Mouse (Mus musculus): Measurements from ENCODE around the gene Mstn. TPM values are rescaled to one million over a fixed set of nuclear protein-coding genes. Genes with fewer than 3 reads are reported as not detected.

The Mstn gene
- polyA plus RNA-seq (2015; fragmentation: Nextera tagmentation; extraction: Ambion mirVana), result 0.06 and 0.26 TPM in 2 replicates

GRCm38 (mm10) chr1:53061340-53061739, at the start of gene Mstn:
Mstn (plus strand) TSS chr1:53061640.
- no peaks in the 10 kb centered on the region for H3K36me3 ChIP-seq (ENCODE audit: control insufficient read depth, insufficient read depth)
- H3K4me1 ChIP-seq (ENCODE audit: control insufficient read depth, low read depth, low read length), result no peaks in the 10 kb centered on the region
- H3K4me2 ChIP-seq (ENCODE audit: low read depth, low read length), result no peak within 1 kb of the TSS
- WGBS (ENCODE audit: insufficient replicate concordance), result 66% methylated on average over 6 of the region's 6 CpGs
- H3K27ac ChIP-seq (ENCODE audit: low read length), result no peak within 1 kb of the TSS
- ATAC-seq (ENCODE audit: low read depth), result no peak
- H3K9ac ChIP-seq (ENCODE audit: low read depth, low read length), result no peak within 1 kb of the TSS
- H3K4me3 ChIP-seq (ENCODE audit: low read depth, low read length), result no peak within 1 kb of the TSS
- H3K9me3 ChIP-seq (replicated peaks; ENCODE audit: control insufficient read depth, low read length), result no peaks in the 10 kb centered on the region
- no peaks in the 10 kb centered on the region for H3K27me3 ChIP-seq (ENCODE audit: control insufficient read depth, insufficient read depth, low read depth, low read length)

GRCm38 (mm10) chr1:53014716-53015115, 46.7 kb upstream of the Mstn start:
- no peak for ATAC-seq (ENCODE audit: low read depth)
- no peak overlapping the region for H3K4me2 ChIP-seq (ENCODE audit: low read depth, low read length)
- no peak overlapping the region for H3K9ac ChIP-seq (ENCODE audit: low read depth, low read length)
- no peaks in the 10 kb centered on the region for H3K9me3 ChIP-seq (replicated peaks; ENCODE audit: control insufficient read depth, low read length)
- no peaks in the 10 kb centered on the region for H3K36me3 ChIP-seq (ENCODE audit: control insufficient read depth, insufficient read depth)
- H3K27ac ChIP-seq (ENCODE audit: low read length), result no peak overlapping the region
- no peaks in the 10 kb centered on the region for H3K27me3 ChIP-seq (ENCODE audit: control insufficient read depth, insufficient read depth, low read depth, low read length)
- H3K4me1 ChIP-seq (ENCODE audit: control insufficient read depth, low read depth, low read length), result no peaks in the 10 kb centered on the region
- WGBS (ENCODE audit: insufficient replicate concordance), result 67% methylated on average over 6 of the region's 6 CpGs
- H3K4me3 ChIP-seq (ENCODE audit: low read depth, low read length), result no peak overlapping the region

GRCm38 (mm10) chr1:53015606-53016005, 45.8 kb upstream of the Mstn start:
- H3K27me3 ChIP-seq (ENCODE audit: control insufficient read depth, insufficient read depth, low read depth, low read length), result no peaks in the 10 kb centered on the region
- no peak for ATAC-seq (ENCODE audit: low read depth)
- no peaks in the 10 kb centered on the region for H3K4me1 ChIP-seq (ENCODE audit: control insufficient read depth, low read depth, low read length)
- H3K36me3 ChIP-seq (ENCODE audit: control insufficient read depth, insufficient read depth), result no peaks in the 10 kb centered on the region
- 59% methylated on average over 5 of the region's 5 CpGs for WGBS (ENCODE audit: insufficient replicate concordance)
- no peak overlapping the region for H3K4me3 ChIP-seq (ENCODE audit: low read depth, low read length)
- no peaks in the 10 kb centered on the region for H3K9me3 ChIP-seq (replicated peaks; ENCODE audit: control insufficient read depth, low read length)
- no peak overlapping the region for H3K27ac ChIP-seq (ENCODE audit: low read length)
- H3K4me2 ChIP-seq (ENCODE audit: low read depth, low read length), result no peak overlapping the region
- no peak overlapping the region for H3K9ac ChIP-seq (ENCODE audit: low read depth, low read length)

GRCm38 (mm10) chr1:53018746-53019505, 42.5 kb upstream of the Mstn start:
- ATAC-seq (ENCODE audit: low read depth), result no peak
- WGBS (ENCODE audit: insufficient replicate concordance), result 59% methylated on average over 3 of the region's 3 CpGs
- Histone ChIP-seq H3K27me3 (ENCODE audit: control insufficient read depth, insufficient read depth, low read depth, low read length) (no peaks in the 10 kb centered on the region), H3K36me3 (ENCODE audit: control insufficient read depth, insufficient read depth) (no peaks in the 10 kb centered on the region), H3K27ac (ENCODE audit: low read length) (no peak overlapping the region), H3K4me1 (ENCODE audit: control insufficient read depth, low read depth, low read length) (no peaks in the 10 kb centered on the region), H3K4me2 (ENCODE audit: low read depth, low read length) (no peak overlapping the region), H3K4me3 (ENCODE audit: low read depth, low read length) (no peak overlapping the region), H3K9me3 (replicated peaks; ENCODE audit: control insufficient read depth, low read length) (no peaks in the 10 kb centered on the region), H3K9ac (ENCODE audit: low read depth, low read length) (no peak overlapping the region)

GRCm38 (mm10) chr1:53020079-53020478, 41.4 kb upstream of the Mstn start, which contains the start of gene 1700019D03Rik:
1700019D03Rik (minus strand) TSS chr1:53020179.
- Histone ChIP-seq H3K27ac (ENCODE audit: low read length) (no peak within 1 kb of the TSS), H3K27me3 (ENCODE audit: control insufficient read depth, insufficient read depth, low read depth, low read length) (no peaks in the 10 kb centered on the region), H3K9me3 (replicated peaks; ENCODE audit: control insufficient read depth, low read length) (no peaks in the 10 kb centered on the region), H3K36me3 (ENCODE audit: control insufficient read depth, insufficient read depth) (no peaks in the 10 kb centered on the region), H3K4me3 (ENCODE audit: low read depth, low read length) (no peak within 1 kb of the TSS), H3K4me1 (ENCODE audit: control insufficient read depth, low read depth, low read length) (no peaks in the 10 kb centered on the region), H3K9ac (ENCODE audit: low read depth, low read length) (no peak within 1 kb of the TSS), H3K4me2 (ENCODE audit: low read depth, low read length) (no peak within 1 kb of the TSS)
- WGBS (ENCODE audit: insufficient replicate concordance), result 54% methylated on average over 5 of the region's 5 CpGs
- no peak for ATAC-seq (ENCODE audit: low read depth)

GRCm38 (mm10) chr1:53032550-53032949, 28.9 kb upstream of the Mstn start:
- Histone ChIP-seq H3K9ac (ENCODE audit: low read depth, low read length) (no peak overlapping the region), H3K9me3 (replicated peaks; ENCODE audit: control insufficient read depth, low read length) (no peaks in the 10 kb centered on the region), H3K4me1 (ENCODE audit: control insufficient read depth, low read depth, low read length) (no peaks in the 10 kb centered on the region), H3K4me3 (ENCODE audit: low read depth, low read length) (no peak overlapping the region), H3K36me3 (ENCODE audit: control insufficient read depth, insufficient read depth) (no peaks in the 10 kb centered on the region), H3K27me3 (ENCODE audit: control insufficient read depth, insufficient read depth, low read depth, low read length) (no peaks in the 10 kb centered on the region), H3K27ac (ENCODE audit: low read length) (no peak overlapping the region), H3K4me2 (ENCODE audit: low read depth, low read length) (no peak overlapping the region)
- ATAC-seq (ENCODE audit: low read depth), result no peak

GRCm38 (mm10) chr1:53037443-53037871, 24.0 kb upstream of the Mstn start:
- no peak overlapping the region for H3K9ac ChIP-seq (ENCODE audit: low read depth, low read length)
- H3K4me2 ChIP-seq (ENCODE audit: low read depth, low read length), result no peak overlapping the region
- H3K4me3 ChIP-seq (ENCODE audit: low read depth, low read length), result no peak overlapping the region
- no peaks in the 10 kb centered on the region for H3K4me1 ChIP-seq (ENCODE audit: control insufficient read depth, low read depth, low read length)
- H3K9me3 ChIP-seq (replicated peaks; ENCODE audit: control insufficient read depth, low read length), result no peaks in the 10 kb centered on the region
- no peaks in the 10 kb centered on the region for H3K27me3 ChIP-seq (ENCODE audit: control insufficient read depth, insufficient read depth, low read depth, low read length)
- no peak overlapping the region for H3K27ac ChIP-seq (ENCODE audit: low read length)
- no peaks in the 10 kb centered on the region for H3K36me3 ChIP-seq (ENCODE audit: control insufficient read depth, insufficient read depth)
- no peak for ATAC-seq (ENCODE audit: low read depth)
- 73% methylated on average over 5 of the region's 5 CpGs for WGBS (ENCODE audit: insufficient replicate concordance)

- WGBS (ENCODE audit: insufficient replicate concordance), result 54% methylated on average over 8 of the region's 8 CpGs
- Histone ChIP-seq H3K9me3 (replicated peaks; ENCODE audit: control insufficient read depth, low read length) (no peaks in the 10 kb centered on the region), H3K27me3 (ENCODE audit: control insufficient read depth, insufficient read depth, low read depth, low read length) (no peaks in the 10 kb centered on the region), H3K4me1 (ENCODE audit: control insufficient read depth, low read depth, low read length) (no peaks in the 10 kb centered on the region), H3K4me3 (ENCODE audit: low read depth, low read length) (no peak overlapping the region), H3K9ac (ENCODE audit: low read depth, low read length) (no peak overlapping the region), H3K4me2 (ENCODE audit: low read depth, low read length) (no peak overlapping the region), H3K36me3 (ENCODE audit: control insufficient read depth, insufficient read depth) (no peaks in the 10 kb centered on the region), H3K27ac (ENCODE audit: low read length) (no peak overlapping the region)
- no peak for ATAC-seq (ENCODE audit: low read depth)
Measured at GRCm38 (mm10) chr1:53049763-53050427, 11.5 kb upstream of the Mstn start.
